Mouse (Mus musculus) megakaryocyte, embryonic 14.5 days (primary cell): ENCODE results near the gene Mier3.

Experiments used
- FLI1 ChIP-seq: IDR thresholded peaks from 2 replicates; pipeline ENCODE4 v1.6.1; 2012; ENCODE audit warnings: low read length, inconsistent platforms, mixed read lengths
- GATA1 ChIP-seq: IDR thresholded peaks from 3 replicates; pipeline ENCODE4 v1.6.1; 2012; ENCODE audit warnings: mixed read lengths, low read length, inconsistent platforms, borderline replicate concordance

DNA sequence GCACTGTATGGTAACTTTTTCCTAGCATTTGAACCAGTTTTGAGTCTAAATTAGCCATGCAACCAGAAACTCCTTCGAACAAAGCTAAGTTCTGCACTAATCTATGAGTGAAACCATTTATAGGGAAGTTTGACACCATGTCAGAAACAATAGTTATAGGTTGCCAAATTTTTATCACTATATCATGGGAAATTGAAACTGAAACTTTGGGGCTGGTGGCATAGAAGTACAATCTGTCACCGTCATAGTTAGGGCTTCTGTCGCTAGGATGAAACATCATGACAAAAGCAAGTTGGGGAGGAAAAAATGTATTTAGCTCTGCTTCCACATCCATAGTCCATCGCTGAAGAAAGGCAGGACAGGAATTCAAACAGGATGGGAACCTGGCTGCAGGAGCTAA is 25.5 kb upstream of the Mier3 start:
- TF ChIP-seq GATA1 = no peak
- no peak for TF ChIP-seq FLI1
